Mouse (Mus musculus): ENCODE measurements around the gene Plin3. TPM values are rescaled to one million over a fixed set of nuclear protein-coding genes. Genes with fewer than 3 reads are reported as not detected.
A peak's percentile ranks its signal among the peaks of the same experiment; 100 is the strongest.

Gene Plin3
- polyA plus RNA-seq, 2 experiments, result 41.0 to 90.3 TPM

DNA sequence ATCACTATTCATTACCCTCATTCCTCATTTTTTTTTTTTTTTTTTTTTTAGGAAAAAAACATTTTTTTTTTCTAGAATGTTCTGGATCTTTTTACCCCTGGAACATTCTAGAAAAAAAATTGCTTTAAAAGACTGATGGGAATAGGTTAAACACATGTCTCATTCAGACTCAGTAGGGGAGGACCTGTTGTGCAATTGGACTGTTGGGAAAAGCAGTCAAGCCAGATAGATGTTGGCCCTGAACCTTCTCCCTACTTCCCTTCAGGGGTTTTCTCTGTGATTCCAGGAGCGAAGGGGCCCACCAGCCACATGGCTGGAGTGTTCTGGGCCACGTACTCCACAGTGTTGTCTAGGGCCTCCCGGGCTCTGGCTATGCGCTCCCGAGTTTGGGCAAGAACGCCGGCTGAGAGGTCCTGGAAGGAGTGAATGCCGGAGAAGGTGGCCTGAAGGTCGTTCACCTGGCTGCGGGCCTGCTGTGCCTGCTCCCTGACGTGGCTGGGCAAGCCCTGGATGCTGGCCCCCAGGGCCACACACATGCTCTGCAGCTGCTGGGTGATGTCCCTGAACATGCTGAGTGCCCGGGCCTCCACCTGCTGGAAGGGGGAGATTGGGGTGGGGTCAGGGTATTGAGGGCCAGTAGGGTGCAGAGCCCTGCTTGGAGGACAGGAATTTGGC lies 13.1 kb downstream of the Plin3 start:
- Histone ChIP-seq H3K9ac (ENCODE audit: low read depth, low read length, severe bottlenecking) (no peak overlapping the region), H3K4me1 (ENCODE audit: control insufficient read depth, insufficient read depth, low read length) (peaks cover 11% of the 10 kb centered on the region), H3K9me3 (ENCODE audit: control insufficient read depth, low read length) (no peaks in the 10 kb centered on the region), H3K36me3 (ENCODE audit: control insufficient read depth, insufficient read depth, low read length) (peaks cover 46% of the 10 kb centered on the region), H3K27me3 (ENCODE audit: control insufficient read depth, insufficient read depth, low read length) (no peaks in the 10 kb centered on the region), H3K27ac (replicated peaks; ENCODE audit: low read depth, low read length) (no peak overlapping the region), H3K4me2 (replicated peaks; ENCODE audit: low read depth, low read length, severe bottlenecking) (no peak overlapping the region), H3K4me3 (replicated peaks; ENCODE audit: low read length) (no peak overlapping the region)
- WGBS, result 84% methylated on average over 10 of the region's 12 CpGs
- no peak for ATAC-seq (ENCODE audit: low FRiP score, low read depth)
- DNase-seq (ENCODE audit: low spot score), result no peak
- no peak for TF ChIP-seq POLR2A (IDR thresholded peaks at IDR 0.05; ENCODE audit: borderline replicate concordance, extremely low read depth, insufficient read depth, insufficient read length)

DNA sequence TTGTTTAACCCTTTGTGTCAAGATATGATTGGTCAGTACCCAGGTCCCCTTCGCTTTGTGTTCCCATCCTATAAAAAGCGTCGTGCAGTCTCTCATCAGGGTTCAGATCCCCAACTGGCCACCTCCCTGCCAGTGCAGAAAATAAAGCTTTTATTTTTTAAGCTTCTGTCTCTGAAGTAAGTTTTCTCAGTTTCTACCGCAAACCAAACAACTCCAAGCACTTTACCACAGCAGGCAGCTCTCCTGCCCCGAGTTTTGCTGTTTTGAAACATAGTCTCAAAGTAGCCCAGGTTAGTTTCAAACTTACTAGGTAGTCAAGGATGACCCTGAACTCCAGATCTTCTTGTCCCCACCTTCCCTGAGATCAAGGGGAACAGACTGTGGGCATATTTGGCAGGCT lies 14.3 kb downstream of the Plin3 start:
- H3K4me3 ChIP-seq (replicated peaks; ENCODE audit: low read length), result no peak overlapping the region
- peaks cover 11% of the 10 kb centered on the region for H3K4me1 ChIP-seq (ENCODE audit: control insufficient read depth, insufficient read depth, low read length)
- H3K27ac ChIP-seq (replicated peaks; ENCODE audit: low read depth, low read length), result no peak overlapping the region
- no peak overlapping the region for H3K4me2 ChIP-seq (replicated peaks; ENCODE audit: low read depth, low read length, severe bottlenecking)
- H3K9ac ChIP-seq (ENCODE audit: low read depth, low read length, severe bottlenecking), result no peak overlapping the region
- 90% methylated on average over 5 of the region's 5 CpGs for WGBS
- H3K9me3 ChIP-seq (ENCODE audit: control insufficient read depth, low read length), result no peaks in the 10 kb centered on the region
- ATAC-seq (ENCODE audit: low FRiP score, low read depth), result no peak
- no peaks in the 10 kb centered on the region for H3K27me3 ChIP-seq (ENCODE audit: control insufficient read depth, insufficient read depth, low read length)
- DNase-seq (ENCODE audit: low spot score), result no peak
- H3K36me3 ChIP-seq (ENCODE audit: control insufficient read depth, insufficient read depth, low read length), result peaks cover 40% of the 10 kb centered on the region
- no peak for TF ChIP-seq POLR2A (IDR thresholded peaks at IDR 0.05; ENCODE audit: borderline replicate concordance, extremely low read depth, insufficient read depth, insufficient read length)

DNA sequence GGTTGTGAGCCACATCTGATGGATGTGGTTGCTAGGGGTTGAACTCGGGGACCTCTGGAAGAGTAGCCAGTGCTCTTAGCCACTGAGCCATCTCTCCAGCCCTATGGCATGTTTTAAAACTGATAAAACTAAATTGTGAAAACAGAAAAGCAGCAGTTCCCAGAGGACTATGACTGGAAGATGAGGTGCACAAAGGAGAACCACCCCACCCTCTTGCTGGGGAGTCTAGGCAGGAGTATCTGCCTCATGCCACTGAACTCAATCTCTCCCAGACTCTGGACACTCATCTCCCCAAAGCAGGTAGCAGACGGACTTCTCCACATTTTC lies 15.1 kb downstream of the Plin3 start:
- peaks cover 11% of the 10 kb centered on the region for H3K4me1 ChIP-seq (ENCODE audit: control insufficient read depth, insufficient read depth, low read length)
- peak overlapping the region; percentile 71 for H3K4me2 ChIP-seq (replicated peaks; ENCODE audit: low read depth, low read length, severe bottlenecking)
- no peaks in the 10 kb centered on the region for H3K27me3 ChIP-seq (ENCODE audit: control insufficient read depth, insufficient read depth, low read length)
- DNase-seq (ENCODE audit: low spot score) (no peak), ATAC-seq (ENCODE audit: low FRiP score, low read depth) (no peak)
- no peak overlapping the region for H3K9ac ChIP-seq (ENCODE audit: low read depth, low read length, severe bottlenecking)
- no peaks in the 10 kb centered on the region for H3K9me3 ChIP-seq (ENCODE audit: control insufficient read depth, low read length)
- TF ChIP-seq POLR2A (IDR thresholded peaks at IDR 0.05; ENCODE audit: borderline replicate concordance, extremely low read depth, insufficient read depth, insufficient read length), result no peak
- peak overlapping the region; percentile 59; the same call in 1 of the 2 replicates for H3K4me3 ChIP-seq (replicated peaks; ENCODE audit: low read length)
- H3K27ac ChIP-seq (replicated peaks; ENCODE audit: low read depth, low read length), result peak overlapping the region; percentile 88
- peaks cover 35% of the 10 kb centered on the region for H3K36me3 ChIP-seq (ENCODE audit: control insufficient read depth, insufficient read depth, low read length)
- 55% methylated on average over 2 of the region's 2 CpGs for WGBS

DNA sequence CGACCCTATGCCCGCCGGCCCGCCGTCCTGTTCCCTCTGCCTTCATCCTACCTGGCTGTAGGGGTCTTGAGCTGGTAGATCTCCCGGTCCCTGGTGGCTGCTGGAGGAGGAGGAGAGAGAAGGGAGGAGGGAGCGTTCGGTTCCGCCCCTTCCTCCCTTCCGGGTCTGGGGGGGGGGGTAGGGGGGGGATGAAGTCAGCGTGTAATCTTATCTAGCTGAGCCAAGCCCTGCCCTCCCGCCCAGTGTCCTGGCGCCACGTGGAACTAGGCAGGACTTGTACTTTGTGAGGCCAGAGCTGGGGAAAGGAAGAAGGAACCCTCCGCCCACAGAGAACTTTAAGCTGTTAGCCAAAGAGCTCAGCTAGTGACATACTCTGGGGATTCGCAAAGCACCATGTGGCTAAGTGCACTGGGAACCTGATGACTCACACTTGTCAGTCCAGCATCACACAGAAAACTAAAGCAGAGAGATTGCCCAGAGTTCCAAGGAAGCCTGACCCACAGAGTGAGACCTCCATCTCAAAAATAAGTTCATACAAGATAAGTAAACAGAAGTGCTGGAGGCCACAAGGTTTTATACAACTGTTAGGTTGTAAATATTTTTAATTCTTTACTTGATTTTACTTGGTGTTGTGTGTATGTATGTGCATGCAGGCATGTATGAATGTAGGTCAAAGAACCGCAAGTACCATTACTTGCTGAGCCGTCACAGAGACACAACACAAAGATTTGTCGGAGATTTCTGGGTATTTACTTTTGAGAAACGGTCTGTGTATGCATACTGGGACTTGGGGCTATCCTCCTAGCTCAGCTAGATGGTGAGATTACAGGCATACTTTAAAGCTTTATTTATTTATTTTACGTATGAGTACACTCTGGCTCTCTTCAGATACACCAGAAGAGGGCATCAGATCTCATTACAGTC lies 15.8 kb downstream of the Plin3 start, which contains the start of gene Ticam1:
TSS of gene Ticam1 (minus strand) at position 144 of the 924 bp plus-strand sequence.
- ATAC-seq (ENCODE audit: low FRiP score, low read depth) (peak; percentile 94), DNase-seq (ENCODE audit: low spot score) (peak; percentile 96)
- peak within 1 kb of the TSS; percentile 72 for H3K9ac ChIP-seq (ENCODE audit: low read depth, low read length, severe bottlenecking)
- H3K27ac ChIP-seq (replicated peaks; ENCODE audit: low read depth, low read length), result peak within 1 kb of the TSS; percentile 88
- peak within 1 kb of the TSS; percentile 59 for H3K4me3 ChIP-seq (replicated peaks; ENCODE audit: low read length)
- H3K4me1 ChIP-seq (ENCODE audit: control insufficient read depth, insufficient read depth, low read length), result peaks cover 11% of the 10 kb centered on the region
- peak within 1 kb of the TSS; percentile 71 for H3K4me2 ChIP-seq (replicated peaks; ENCODE audit: low read depth, low read length, severe bottlenecking)
- H3K27me3 ChIP-seq (ENCODE audit: control insufficient read depth, insufficient read depth, low read length), result no peaks in the 10 kb centered on the region
- H3K9me3 ChIP-seq (ENCODE audit: control insufficient read depth, low read length), result no peaks in the 10 kb centered on the region
- TF ChIP-seq POLR2A (IDR thresholded peaks at IDR 0.05; ENCODE audit: borderline replicate concordance, extremely low read depth, insufficient read depth, insufficient read length), result no peak
- H3K36me3 ChIP-seq (ENCODE audit: control insufficient read depth, insufficient read depth, low read length), result peaks cover 34% of the 10 kb centered on the region
- WGBS, result 8% methylated on average over 16 of the region's 21 CpGs

DNA sequence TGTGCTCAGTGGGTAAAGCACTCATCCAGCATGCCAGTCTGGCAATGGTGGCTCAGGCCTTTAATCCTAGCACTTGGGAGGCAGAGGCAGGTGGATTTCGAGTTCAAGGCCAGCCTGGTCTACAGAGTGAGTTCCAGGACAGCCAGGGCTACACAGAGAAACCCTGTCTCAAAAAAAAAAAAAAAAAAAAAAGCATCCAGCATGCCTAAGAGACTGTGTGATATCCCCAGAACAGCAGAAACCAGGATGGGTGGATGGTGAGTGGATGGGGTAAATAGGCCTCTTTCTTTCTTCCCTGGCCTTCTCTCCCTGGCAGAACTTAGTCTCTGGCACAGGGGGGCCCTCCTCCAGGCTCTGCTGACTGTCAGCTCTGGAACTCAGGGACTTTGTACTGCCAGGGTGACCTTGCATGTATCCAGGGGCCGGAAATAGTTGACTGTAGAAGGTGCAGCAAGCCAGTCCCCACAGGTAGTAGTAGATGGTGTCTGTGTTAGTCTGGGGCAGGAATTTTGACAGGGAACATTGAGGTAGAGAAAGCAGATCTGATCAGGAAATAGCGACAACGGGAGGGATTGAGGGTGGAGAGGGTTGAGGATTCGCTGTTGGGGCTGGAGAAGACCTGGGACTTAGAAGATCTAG lies 16.7 kb downstream of the Plin3 start:
- WGBS, result 24% methylated on average over 5 of the region's 5 CpGs
- Histone ChIP-seq H3K27me3 (ENCODE audit: control insufficient read depth, insufficient read depth, low read length) (no peaks in the 10 kb centered on the region), H3K36me3 (ENCODE audit: control insufficient read depth, insufficient read depth, low read length) (peaks cover 34% of the 10 kb centered on the region), H3K4me3 (replicated peaks; ENCODE audit: low read length) (peak overlapping the region; percentile 59), H3K9ac (ENCODE audit: low read depth, low read length, severe bottlenecking) (peak overlapping the region; percentile 72), H3K9me3 (ENCODE audit: control insufficient read depth, low read length) (no peaks in the 10 kb centered on the region), H3K4me1 (ENCODE audit: control insufficient read depth, insufficient read depth, low read length) (peaks cover 11% of the 10 kb centered on the region), H3K4me2 (replicated peaks; ENCODE audit: low read depth, low read length, severe bottlenecking) (peak overlapping the region; percentile 71), H3K27ac (replicated peaks; ENCODE audit: low read depth, low read length) (peak overlapping the region; percentile 88)
- no peak for TF ChIP-seq POLR2A (IDR thresholded peaks at IDR 0.05; ENCODE audit: borderline replicate concordance, extremely low read depth, insufficient read depth, insufficient read length)
- ATAC-seq (ENCODE audit: low FRiP score, low read depth) (no peak; the same call in 1 of the 2 replicates), DNase-seq (ENCODE audit: low spot score) (no peak)
